Mouse (Mus musculus) layer of hippocampus, adult 9-11 months (tissue): Measurements from ENCODE around the gene Ralgps1.
"Not testable (repeated sequence)": the region's sequence is repeated elsewhere in the genome, so short reads cannot be mapped to it uniquely, and the experiment has no call there.

Experiments
- DNase-seq: peaks from one replicate; pipeline ENCODE4 v3.0.0; 2022

The Ralgps1 gene

DNA sequence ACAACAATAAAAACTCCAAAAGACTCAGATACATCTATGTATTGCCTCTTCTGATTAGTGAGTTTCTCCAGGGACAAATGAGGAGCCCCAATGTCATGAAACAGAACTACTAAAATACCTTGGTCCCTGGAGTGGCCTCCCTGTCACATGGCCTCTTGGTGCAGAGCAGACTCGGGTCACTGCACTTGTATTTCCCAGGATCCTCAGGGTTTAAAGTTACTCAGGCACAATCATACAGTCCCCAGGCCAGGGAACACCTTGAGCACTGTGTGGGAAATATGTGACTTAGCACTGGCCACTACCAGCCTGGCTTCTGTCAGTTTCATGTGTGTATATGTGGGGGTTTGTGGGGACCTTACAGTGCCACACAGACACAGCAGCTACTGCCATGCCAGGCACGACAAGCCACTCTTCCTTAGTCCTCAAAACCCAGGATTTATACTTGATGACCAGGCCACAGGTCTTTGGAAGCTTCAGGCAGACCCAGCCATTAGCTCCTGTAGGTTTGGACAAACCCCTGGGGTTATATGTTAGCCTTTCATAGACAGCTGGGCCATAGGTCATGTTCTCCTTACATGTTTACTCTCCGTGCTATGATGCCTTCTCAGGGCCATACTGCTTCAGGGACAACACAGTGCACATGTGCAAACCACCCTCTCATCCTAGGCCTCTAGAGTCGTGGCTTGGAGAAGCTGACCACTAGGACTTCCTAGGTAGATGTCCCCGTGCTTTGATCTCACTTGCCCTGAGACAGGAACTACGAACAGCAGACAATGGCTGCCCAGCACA lies 138.3 kb downstream of the Ralgps1 start:
- DNase-seq = no peak

- DNase-seq = no peak
Observed at GRCm38 (mm10) chr2:33231788-33232187, 139.5 kb downstream of the Ralgps1 start.

DNA sequence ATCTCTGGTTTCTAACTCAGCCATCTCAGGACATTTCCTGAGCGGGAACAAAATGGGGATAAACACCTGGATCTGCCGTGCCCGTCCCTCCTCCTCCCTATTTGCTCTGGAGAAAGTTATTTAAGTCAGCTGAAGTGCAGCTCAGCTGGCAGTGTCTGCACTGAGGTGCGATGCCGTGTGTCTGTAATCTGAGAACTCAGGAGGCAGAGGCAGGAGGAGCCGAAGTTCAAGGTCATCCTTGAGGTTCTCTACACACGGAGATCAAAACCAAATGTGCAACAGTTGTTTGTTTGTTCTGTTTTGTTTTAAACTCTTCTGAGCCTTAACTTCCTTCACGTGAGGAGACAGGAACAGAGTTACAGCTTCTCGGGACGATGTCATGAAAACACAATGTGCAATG lies 140.6 kb downstream of the Ralgps1 start:
- DNase-seq = no peak

DNA sequence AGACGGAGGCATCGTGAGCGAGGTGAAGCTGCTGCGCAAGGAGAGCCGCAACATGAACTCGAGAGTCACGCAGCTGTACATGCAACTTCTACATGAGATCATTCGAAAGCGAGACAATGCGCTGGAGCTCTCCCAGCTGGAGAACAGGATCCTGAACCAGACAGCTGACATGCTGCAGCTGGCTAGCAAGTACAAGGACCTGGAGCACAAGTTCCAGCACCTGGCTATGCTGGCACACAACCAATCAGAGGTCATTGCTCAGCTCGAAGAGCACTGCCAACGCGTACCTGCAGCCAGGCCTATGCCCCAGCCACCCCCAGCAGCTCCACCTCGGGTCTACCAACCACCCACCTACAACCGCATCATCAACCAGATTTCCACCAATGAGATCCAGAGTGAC lies 142.7 kb downstream of the Ralgps1 start:
- no peak for DNase-seq

- DNase-seq = no peak
Observed at GRCm38 (mm10) chr2:33228077-33228476, 143.2 kb downstream of the Ralgps1 start.

DNA sequence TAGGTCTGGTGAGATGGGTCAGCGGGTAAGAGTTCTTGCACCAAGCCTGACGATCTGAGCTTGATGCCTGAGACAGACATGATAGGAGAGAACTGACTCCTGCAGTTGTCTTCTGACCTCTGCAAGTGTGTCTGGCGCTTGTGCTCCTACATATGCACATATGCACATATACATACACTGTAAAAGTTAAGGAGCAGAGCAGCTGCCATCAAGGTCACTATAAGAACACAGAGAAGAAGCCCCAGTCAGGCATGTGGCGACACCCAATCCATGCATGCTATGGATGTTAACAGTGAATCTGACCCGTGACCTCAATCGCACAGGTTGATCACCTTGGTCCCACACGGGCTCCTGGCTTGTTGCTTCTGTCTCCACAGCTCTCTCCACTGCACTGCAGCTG lies 145.4 kb downstream of the Ralgps1 start:
- DNase-seq = no peak

- no peak for DNase-seq
Observed at GRCm38 (mm10) chr2:33223656-33224358, 147.5 kb downstream of the Ralgps1 start.

- DNase-seq = no peak
Observed at GRCm38 (mm10) chr2:33222480-33222879, 148.8 kb downstream of the Ralgps1 start.

DNA sequence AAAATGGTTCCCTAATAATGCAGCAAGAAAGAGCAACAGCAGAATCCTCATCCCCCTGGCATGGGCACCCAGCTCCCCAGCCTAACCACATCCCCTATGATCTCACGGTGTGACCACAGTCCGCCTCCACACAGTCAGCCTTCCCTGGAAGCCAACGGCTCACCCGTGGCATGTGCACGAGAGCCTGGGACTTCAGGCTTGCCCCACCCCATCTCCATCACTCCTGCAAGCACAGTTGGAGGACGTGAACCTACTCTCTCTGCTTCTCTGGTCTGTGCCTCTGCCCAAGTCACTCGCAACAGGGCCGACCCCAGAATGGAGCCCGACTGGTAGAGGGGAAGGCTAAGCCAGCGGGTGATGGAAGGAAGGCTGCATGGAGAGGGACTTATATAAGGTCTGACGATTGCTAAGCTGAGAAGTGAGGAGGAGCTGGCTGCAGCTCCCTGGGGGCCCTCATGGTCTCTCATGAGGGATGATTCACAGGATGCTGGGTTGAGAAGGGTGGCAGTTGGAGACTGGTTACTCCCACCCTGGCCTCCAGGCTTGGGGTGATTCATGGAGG lies 149.9 kb downstream of the Ralgps1 start:
- DNase-seq = no peak

- no peak for DNase-seq
Observed at GRCm38 (mm10) chr2:33220674-33221338, 150.5 kb downstream of the Ralgps1 start.

DNA sequence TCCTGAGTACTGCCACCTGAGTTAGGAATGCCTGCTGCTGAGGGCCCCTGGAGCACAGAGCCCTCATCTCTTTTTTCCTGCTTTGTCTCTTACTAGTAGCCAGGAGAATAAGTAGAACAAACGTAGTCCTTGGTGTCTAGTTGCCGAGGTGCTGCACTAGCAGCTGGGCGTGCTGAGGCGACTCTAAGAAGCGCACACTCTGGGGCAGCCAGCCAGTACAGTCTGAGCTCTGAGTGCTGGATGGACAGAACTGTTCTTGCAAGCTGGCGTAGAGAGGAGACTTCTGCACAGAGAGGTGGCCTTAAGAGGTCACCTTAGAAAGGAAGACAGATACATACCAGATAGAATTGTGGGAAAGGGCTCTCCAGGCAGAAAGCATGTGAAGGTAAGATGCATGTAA lies 151.0 kb downstream of the Ralgps1 start:
- DNase-seq = no peak

GRCm38 (mm10) chr2:33219637-33220036 lies 151.6 kb downstream of the Ralgps1 start:
- no peak for DNase-seq

- no peak for DNase-seq
Observed at GRCm38 (mm10) chr2:33218903-33219625, 152.2 kb downstream of the Ralgps1 start.

DNA sequence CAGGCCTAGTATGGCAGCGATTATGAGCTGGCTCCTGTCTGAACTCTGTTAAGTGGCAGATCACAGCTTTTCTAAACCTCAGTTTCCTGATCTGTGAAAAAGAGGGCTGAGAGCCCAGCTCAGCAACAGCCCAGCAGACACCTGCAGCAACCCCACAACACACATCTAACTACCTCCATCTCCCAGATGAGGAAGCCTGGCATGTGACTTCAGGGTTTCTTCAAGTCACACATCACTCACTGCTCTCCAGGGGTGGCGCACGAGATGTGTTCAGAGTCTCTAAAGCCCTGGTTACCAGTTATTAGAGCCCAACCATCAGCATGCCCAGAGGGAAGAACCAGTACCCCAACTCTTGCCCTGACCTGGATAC lies 153.9 kb downstream of the Ralgps1 start:
- DNase-seq = no peak

- no peak for DNase-seq
Observed at GRCm38 (mm10) chr2:33216645-33217424, 154.5 kb downstream of the Ralgps1 start.

DNA sequence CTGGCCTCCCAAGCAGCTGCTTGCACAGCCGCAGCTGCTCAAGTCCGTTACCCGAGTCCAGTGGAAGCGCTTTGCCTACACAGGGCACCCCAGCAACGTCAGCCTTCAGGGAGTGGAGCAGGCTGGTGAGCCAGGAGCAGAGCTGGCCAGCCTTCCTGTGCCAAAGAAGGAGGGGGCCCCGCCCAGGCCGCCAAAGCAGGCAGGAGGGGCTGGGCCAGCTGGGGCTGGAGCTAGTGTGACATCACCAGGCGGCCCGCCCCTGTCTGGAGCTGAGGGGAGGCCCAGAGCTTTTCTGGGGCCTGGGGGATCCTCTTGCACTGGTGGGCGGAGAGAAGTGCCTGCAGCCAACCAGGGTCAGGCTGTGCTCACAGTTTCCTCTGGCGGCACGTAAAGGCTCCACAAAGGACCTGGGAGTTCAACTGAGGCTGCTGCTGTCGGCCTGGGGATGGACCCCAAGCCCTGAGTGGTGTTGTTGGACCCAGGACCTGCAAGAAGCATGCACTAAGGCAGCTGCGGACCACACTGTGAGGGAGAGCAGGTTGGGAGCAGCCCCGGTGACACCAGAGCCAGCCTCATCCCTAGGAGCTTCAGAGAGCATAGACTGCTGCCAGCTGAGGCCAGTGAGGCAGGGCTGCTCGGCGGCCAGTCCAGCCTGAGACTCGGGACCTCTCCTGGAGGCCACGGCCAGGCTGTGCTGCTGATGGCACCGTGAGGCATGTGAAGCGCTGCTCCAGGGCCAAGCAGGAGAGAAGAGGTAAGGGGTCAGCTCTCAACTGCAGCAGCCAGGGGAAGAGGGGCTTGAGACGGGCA lies 155.4 kb downstream of the Ralgps1 start, which contains the start of gene Angptl2:
TSS of gene Angptl2 (plus strand) at position 370 of the 810 bp plus-strand sequence.
- DNase-seq = peak; percentile 80

DNA sequence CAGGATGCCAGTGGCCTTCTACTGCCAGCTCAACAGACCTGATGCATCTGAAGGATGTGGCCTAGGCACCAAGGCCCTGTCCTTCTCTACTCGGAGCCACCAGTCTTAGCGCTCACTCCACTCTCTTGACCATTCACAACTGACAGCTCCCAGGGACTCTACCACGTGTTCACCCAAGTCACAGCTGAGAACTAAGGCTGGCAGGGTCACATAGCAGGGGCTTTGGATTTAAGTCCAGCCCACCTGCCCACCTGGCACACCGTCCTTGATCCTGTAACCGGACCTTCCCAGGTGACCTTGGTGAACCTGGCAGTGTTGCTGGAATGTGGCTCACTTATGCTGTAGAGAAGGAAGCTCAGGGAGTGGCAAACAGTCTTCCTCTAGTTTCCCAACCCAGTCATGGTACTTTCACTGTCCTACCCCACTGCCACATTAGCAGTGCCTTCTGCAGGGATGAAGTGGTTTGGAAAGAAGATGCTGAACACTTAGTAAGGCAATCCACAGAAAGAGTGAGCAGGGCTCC lies 156.0 kb downstream of the Ralgps1 start:
- DNase-seq = no peak

DNA sequence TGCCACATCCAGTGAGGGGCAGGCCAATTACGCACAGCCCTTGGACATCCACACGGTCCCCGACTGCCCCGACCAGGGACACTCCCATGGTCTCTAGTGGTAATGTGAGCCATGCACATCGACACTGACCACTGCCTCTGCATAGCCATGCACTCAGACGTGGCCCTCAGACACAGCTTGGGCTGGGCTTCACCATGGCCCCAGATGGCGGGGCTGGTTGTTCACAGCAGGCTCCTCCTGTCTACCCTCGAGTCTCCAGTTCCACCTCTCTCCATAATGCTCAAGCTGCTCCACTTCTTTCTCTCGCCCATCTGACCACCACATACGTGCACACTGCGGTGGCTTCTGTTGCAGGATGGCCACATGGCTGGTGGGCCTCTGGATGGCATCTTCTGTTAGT lies 160.0 kb downstream of the Ralgps1 start:
- not testable (repeated sequence) for DNase-seq

DNA sequence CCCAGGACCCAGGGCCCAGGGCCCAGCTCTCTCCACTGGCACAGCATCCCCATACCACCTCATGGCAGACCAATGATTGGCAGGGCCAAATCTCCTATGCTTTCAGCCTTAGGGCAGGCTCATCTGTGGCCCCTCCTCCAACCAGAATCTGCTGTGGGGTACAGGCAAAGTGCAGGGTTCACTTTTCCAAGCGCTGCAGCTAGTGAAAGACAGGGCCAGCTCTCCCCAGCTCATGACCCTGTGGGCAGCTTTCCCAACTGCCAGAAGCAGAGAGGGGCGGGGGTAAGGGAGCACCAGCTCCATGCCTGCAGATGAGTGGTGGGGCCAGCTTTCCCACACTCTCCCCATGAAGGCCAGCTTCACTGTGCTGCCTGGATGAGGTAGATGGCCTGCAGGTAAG lies 160.4 kb downstream of the Ralgps1 start:
- DNase-seq = no peak

DNA sequence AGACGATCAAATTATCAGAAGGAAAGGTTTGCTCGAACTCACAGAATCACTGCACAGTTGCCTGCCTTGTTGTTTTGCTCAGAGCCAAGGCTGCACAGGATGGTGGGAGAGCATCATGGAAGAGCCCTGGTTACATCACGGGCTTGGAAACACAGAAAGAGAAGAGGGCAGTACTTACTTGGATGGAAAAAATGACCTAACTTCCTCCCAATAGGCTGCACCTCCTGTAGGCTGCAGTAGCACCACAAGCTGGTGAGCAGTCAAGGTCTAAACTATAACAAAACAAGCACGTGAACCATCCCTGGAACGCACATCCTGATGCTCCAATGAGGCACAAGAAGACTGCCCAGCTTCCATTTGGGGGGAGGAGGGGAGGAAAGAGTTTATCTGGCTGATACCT lies 163.2 kb downstream of the Ralgps1 start:
- no peak for DNase-seq

DNA sequence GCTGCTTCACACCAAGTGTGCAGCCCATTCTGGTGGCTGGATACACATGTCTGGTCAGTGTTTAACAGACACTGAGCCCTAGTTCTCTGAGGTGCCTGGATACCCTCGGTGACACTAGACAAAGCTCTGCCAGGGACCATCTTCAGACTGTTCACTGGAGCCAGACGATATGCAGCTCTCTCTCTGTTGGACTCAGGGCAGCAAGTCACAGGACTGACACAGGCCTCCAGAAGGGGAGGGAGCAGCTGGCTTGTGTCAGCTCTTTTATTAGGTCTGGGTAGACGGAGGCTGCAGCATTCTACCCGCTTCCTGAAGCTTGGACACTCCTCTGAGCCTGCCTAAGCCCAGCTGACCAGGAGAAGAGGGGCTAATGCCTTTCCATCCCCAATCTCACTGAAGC lies 164.2 kb downstream of the Ralgps1 start:
- no peak for DNase-seq
